Mouse (Mus musculus) megakaryocyte, embryonic 14.5 days (primary cell): ENCODE measurements around the gene Hectd1. TPM values are rescaled to one million over a fixed set of nuclear protein-coding genes. Genes with fewer than 3 reads are reported as not detected.

Source experiments
- H3K27me3 ChIP-seq: replicated peaks from 2 replicates; pipeline ENCODE3; 2012; ENCODE audit warnings: inconsistent platforms
- H3K36me3 ChIP-seq: replicated peaks from 2 replicates; pipeline ENCODE3; 2012; ENCODE audit warnings: low read length, inconsistent platforms, mixed read lengths
- H3K4me1 ChIP-seq: 2 replicates; pipeline ENCODE4 v1.6.1; 2012; ENCODE audit warnings: inconsistent platforms
- H3K4me3 ChIP-seq: replicated peaks from 2 replicates; pipeline ENCODE3; 2012; ENCODE audit warnings: moderate library complexity, mild to moderate bottlenecking, inconsistent platforms
- H3K9me3 ChIP-seq: 2 replicates; pipeline ENCODE4 v1.6.1; 2012; ENCODE audit warnings: inconsistent platforms
- FLI1 ChIP-seq: IDR thresholded peaks from 2 replicates; pipeline ENCODE4 v1.6.1; 2012; ENCODE audit warnings: low read length, inconsistent platforms, mixed read lengths
- GATA1 ChIP-seq: IDR thresholded peaks from 3 replicates; pipeline ENCODE4 v1.6.1; 2012; ENCODE audit warnings: mixed read lengths, low read length, inconsistent platforms, borderline replicate concordance
- polyA plus RNA-seq: library from polyadenylated mRNA; stranded (reverse); fragments of >175 nt; gene quantifications from 2 replicates; pipeline ENCODE4 v1.2.3, GENCODE M21; 2012; ENCODE audit warnings: low replicate concordance; ENCODE audit not compliant: insufficient read depth

Gene Hectd1
- polyA plus RNA-seq, 1 experiment = 2.0 TPM

DNA sequence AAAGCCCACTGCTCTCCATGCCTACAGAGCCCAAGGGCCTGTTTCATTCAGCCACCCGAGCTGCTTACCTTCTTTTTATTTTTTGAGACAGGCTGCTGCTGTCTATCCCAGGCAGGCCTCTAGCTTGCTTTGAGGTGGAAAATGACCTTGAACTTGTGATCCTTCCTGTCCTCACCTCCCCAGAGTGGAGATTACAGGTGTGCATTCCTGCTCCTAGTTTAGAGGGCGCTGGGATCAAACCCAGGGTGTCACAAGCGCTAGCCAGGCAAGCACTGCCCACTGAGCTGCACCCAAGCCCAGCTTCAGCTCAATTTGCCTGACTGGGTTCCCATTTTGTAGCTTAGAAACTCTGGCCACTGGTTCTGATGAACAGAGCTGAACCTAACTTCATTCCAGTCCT, 93.0 kb downstream of the Hectd1 start:
- H3K27me3 ChIP-seq = no peaks in the 10 kb centered on the region
- H3K36me3 ChIP-seq = peaks cover 66% of the 10 kb centered on the region
- H3K4me3 ChIP-seq = no peak overlapping the region
- H3K9me3 ChIP-seq = no peaks in the 10 kb centered on the region
- no peak for TF ChIP-seq FLI1
- TF ChIP-seq GATA1 = no peak
- no peaks in the 10 kb centered on the region for H3K4me1 ChIP-seq

GRCm38 (mm10) chr12:51735840-51736271, 93.5 kb downstream of the Hectd1 start:
- Histone ChIP-seq H3K4me1 (peaks cover 3% of the 10 kb centered on the region), H3K4me3 (no peak overlapping the region), H3K36me3 (peaks cover 61% of the 10 kb centered on the region), H3K9me3 (no peaks in the 10 kb centered on the region), H3K27me3 (no peaks in the 10 kb centered on the region)
- TF ChIP-seq FLI1 (no peak), GATA1 (no peak)

- peaks cover 58% of the 10 kb centered on the region for H3K36me3 ChIP-seq
- H3K27me3 ChIP-seq = no peaks in the 10 kb centered on the region
- H3K9me3 ChIP-seq = no peaks in the 10 kb centered on the region
- TF ChIP-seq GATA1 (no peak), FLI1 (no peak)
- H3K4me1 ChIP-seq = peaks cover 14% of the 10 kb centered on the region
- H3K4me3 ChIP-seq = no peak overlapping the region
Measured at GRCm38 (mm10) chr12:51734605-51735211, 94.6 kb downstream of the Hectd1 start.

GRCm38 (mm10) chr12:51729827-51730226, 99.5 kb downstream of the Hectd1 start:
- TF ChIP-seq GATA1 (no peak), FLI1 (no peak)

GRCm38 (mm10) chr12:51729058-51729457, 100.3 kb downstream of the Hectd1 start:
- H3K9me3 ChIP-seq = peaks cover 10% of the 10 kb centered on the region
- peaks cover 54% of the 10 kb centered on the region for H3K36me3 ChIP-seq
- peak overlapping the region; percentile 53 for H3K4me3 ChIP-seq
- no peak for TF ChIP-seq GATA1
- no peak for TF ChIP-seq FLI1
- H3K4me1 ChIP-seq = peaks cover 37% of the 10 kb centered on the region
- no peaks in the 10 kb centered on the region for H3K27me3 ChIP-seq

More at GRCm38 (mm10) chr12:51729827-51730226, 99.5 kb downstream of the Hectd1 start:
- Histone ChIP-seq H3K27me3 (no peaks in the 10 kb centered on the region), H3K4me3 (peak overlapping the region; percentile 12), H3K4me1 (peaks cover 37% of the 10 kb centered on the region), H3K9me3 (peaks cover 10% of the 10 kb centered on the region), H3K36me3 (peaks cover 56% of the 10 kb centered on the region)

DNA sequence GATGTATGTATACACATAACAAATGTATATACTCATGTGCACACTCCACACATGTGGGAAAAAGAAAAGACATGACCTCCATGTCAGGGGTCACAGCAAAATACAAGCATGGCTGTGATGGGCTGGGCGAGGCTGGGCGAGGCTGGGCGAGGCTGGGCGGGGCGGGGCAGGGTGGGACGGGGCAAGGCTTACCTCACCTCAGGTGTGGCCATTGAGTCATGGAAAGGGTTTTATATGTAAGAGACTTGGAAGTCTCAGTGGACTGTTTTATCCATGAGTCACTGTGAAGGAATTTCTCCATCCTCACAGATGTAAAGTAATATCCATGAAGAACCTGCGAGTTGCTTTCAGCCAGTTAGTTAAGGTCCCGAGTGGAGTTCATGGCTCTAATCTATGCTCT, 107.5 kb downstream of the Hectd1 start:
- Histone ChIP-seq H3K4me1 (peaks cover 7% of the 10 kb centered on the region), H3K9me3 (peaks cover 25% of the 10 kb centered on the region)

DNA sequence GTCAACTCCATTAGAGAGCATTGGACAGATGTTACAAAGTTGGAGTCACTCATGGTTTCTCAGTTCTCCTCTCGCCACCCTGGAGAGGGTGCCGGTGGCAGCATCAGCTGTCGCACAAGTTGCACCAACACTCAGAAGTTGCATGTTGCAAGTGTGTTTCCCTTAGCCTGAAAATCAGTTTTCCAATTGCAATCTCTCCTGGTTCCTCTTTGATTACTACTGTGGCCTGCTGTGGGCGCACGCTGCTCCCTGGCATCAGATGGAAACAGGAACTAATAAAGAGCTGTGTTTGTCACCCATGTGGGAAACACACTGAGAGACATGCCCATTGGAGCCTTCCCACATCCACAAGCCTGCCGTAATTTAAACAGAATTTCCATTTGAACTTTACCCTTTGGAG, 110.7 kb downstream of the Hectd1 start:
- Histone ChIP-seq H3K4me3 (no peak overlapping the region), H3K9me3 (peaks cover 11% of the 10 kb centered on the region), H3K36me3 (peaks cover 33% of the 10 kb centered on the region), H3K27me3 (no peaks in the 10 kb centered on the region), H3K4me1 (peaks cover 10% of the 10 kb centered on the region; the same call in 1 of the 2 replicates)
- TF ChIP-seq GATA1 = no peak
- no peak for TF ChIP-seq FLI1

More for the DNA sequence above, 107.5 kb downstream of the Hectd1 start:
- Histone ChIP-seq H3K36me3 (peaks cover 59% of the 10 kb centered on the region), H3K27me3 (no peaks in the 10 kb centered on the region), H3K4me3 (no peak overlapping the region)
- TF ChIP-seq GATA1 (no peak), FLI1 (no peak)

GRCm38 (mm10) chr12:51712685-51713084, 116.7 kb downstream of the Hectd1 start:
- no peak for TF ChIP-seq GATA1
- no peak for TF ChIP-seq FLI1
- Histone ChIP-seq H3K4me3 (no peak overlapping the region), H3K9me3 (0 out of 2 replicates have a peak, but pooled peaks cover 7% of the 10 kb centered on the region), H3K36me3 (peaks cover 5% of the 10 kb centered on the region), H3K4me1 (peaks cover 33% of the 10 kb centered on the region), H3K27me3 (no peaks in the 10 kb centered on the region)

GRCm38 (mm10) chr12:51710154-51710553, 119.2 kb downstream of the Hectd1 start:
- TF ChIP-seq FLI1 (no peak), GATA1 (no peak)

DNA sequence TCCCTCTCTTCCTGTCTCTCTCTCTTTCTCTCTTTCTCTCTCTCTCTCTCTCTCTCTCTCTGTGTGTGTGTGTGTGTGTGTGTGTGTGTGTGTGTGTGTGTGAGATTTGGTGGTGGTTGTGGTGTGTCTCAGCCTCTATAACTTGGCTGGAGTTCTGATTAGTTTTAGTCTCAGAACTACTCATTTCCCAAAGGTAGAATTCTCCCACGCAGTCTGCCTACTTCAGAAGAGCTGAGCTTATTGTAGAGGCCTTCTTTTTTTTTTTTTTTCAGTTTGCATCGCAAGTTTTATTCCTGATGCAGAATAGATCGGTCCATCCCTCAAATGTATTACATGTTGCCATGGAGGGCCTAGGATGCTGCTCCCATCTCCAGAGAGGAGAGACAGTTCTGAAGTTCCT, 119.6 kb downstream of the Hectd1 start:
- Histone ChIP-seq H3K4me1 (peaks cover 43% of the 10 kb centered on the region), H3K27me3 (no peaks in the 10 kb centered on the region), H3K4me3 (no peak overlapping the region), H3K9me3 (0 out of 2 replicates have a peak, but pooled peaks cover 4% of the 10 kb centered on the region), H3K36me3 (peaks cover 2% of the 10 kb centered on the region)
- TF ChIP-seq GATA1 (no peak), FLI1 (no peak)

More at GRCm38 (mm10) chr12:51710154-51710553, 119.2 kb downstream of the Hectd1 start:
- 0 out of 2 replicates have a peak, but pooled peaks cover 4% of the 10 kb centered on the region for H3K9me3 ChIP-seq
- H3K27me3 ChIP-seq = no peaks in the 10 kb centered on the region
- peaks cover 44% of the 10 kb centered on the region for H3K4me1 ChIP-seq
- peak overlapping the region; percentile 29 for H3K4me3 ChIP-seq
- H3K36me3 ChIP-seq = peaks cover 2% of the 10 kb centered on the region
